Mouse (Mus musculus) intestine, embryonic 14.5 days (tissue): ENCODE results near the gene Aig1. TPM values are rescaled to one million over a fixed set of nuclear protein-coding genes. Genes with fewer than 3 reads are reported as not detected.
A peak's percentile ranks its signal among the peaks of the same experiment; 100 is the strongest.

Source experiments
- ATAC-seq: fragments of 200-750 bp; cut with Nextera tagmentation; replicated peaks from 2 replicates; pipeline ENCODE4 v1.8.0; 2017; ENCODE audit warnings: low read depth, moderate number of reproducible peaks, moderate TSS enrichment, moderate library complexity; ENCODE audit not compliant: low FRiP score, low TSS enrichment
- DNase-seq: peaks from one replicate; pipeline ENCODE4 v3.0.0-alpha.2; 2018; ENCODE audit warnings: low spot score
- H3K27ac ChIP-seq: fragments of 300-500 bp; sonication (generic); 2 replicates; pipeline ENCODE4 v1.5.1; 2014; ENCODE audit warnings: low read depth, mild to moderate bottlenecking, control low read depth
- H3K27me3 ChIP-seq: fragments of 300-500 bp; sonication (generic); replicated peaks from 2 replicates; pipeline ENCODE4 v1.6.1; 2014; ENCODE audit warnings: low read length, control low read depth; ENCODE audit not compliant: control insufficient read depth, insufficient read depth
- H3K36me3 ChIP-seq: fragments of 300-500 bp; sonication (generic); 2 replicates; pipeline ENCODE4 v1.6.1; 2014; ENCODE audit warnings: low read length, control low read depth; ENCODE audit not compliant: control insufficient read depth, insufficient read depth
- H3K4me1 ChIP-seq: fragments of 300-500 bp; sonication (generic); replicated peaks from 2 replicates; pipeline ENCODE4 v1.6.1; 2014; ENCODE audit warnings: low read length, control low read depth, mixed read lengths; ENCODE audit not compliant: control insufficient read depth, insufficient read depth
- H3K4me2 ChIP-seq: fragments of 300-500 bp; sonication (generic); 2 replicates; pipeline ENCODE4 v1.6.1; 2014; ENCODE audit warnings: low read length
- H3K4me3 ChIP-seq: fragments of 300-500 bp; sonication (generic); 2 replicates; pipeline ENCODE4 v1.5.1; 2014; ENCODE audit warnings: low read depth, low read length, control low read depth, mixed read lengths
- H3K9ac ChIP-seq: fragments of 300-500 bp; sonication (generic); 2 replicates; pipeline ENCODE4 v1.6.1; 2014; ENCODE audit warnings: mild to moderate bottlenecking, low read length
- H3K9me3 ChIP-seq: fragments of 300-500 bp; sonication (generic); 2 replicates; pipeline ENCODE4 v1.6.1; 2016; ENCODE audit warnings: low read length, control low read depth; ENCODE audit not compliant: control insufficient read depth
- whole genome bisulfite sequencing: fragments of 180-500 bp; shearing (Covaris S2); extraction: QIAGEN DNeasy Blood & Tissue Kit; methylation state at CpG from one replicate; pipeline ENCODE4 v1.1.7; 2014; 5-methylcytosine and 5-hydroxymethylcytosine counted together
- polyA plus RNA-seq: library from polyadenylated mRNA; unstranded; fragments of >200 nt; fragmentation: Nextera tagmentation; extraction: Ambion mirVana; gene quantifications from 2 replicates; pipeline ENCODE4 v1.2.1, GENCODE M21; 2014

The Aig1 gene
- polyA plus RNA-seq, 1 experiment from 2014 or later, result 69.6 TPM

- WGBS, result 61% methylated on average over 7 of the region's 7 CpGs
- ATAC-seq, result no peak
- H3K27ac ChIP-seq, result no peak overlapping the region
Measured at GRCm38 (mm10) chr10:13856438-13856837, 12.3 kb downstream of the Aig1 start.

GRCm38 (mm10) chr10:13855969-13856368 is 12.8 kb downstream of the Aig1 start:
- no peak for DNase-seq
- Histone ChIP-seq H3K27me3 (no peaks in the 10 kb centered on the region), H3K9me3 (no peaks in the 10 kb centered on the region), H3K36me3 (no peaks in the 10 kb centered on the region), H3K27ac (no peak overlapping the region), H3K4me1 (no peaks in the 10 kb centered on the region), H3K9ac (no peak overlapping the region), H3K4me2 (no peak overlapping the region), H3K4me3 (no peak overlapping the region)
- 76% methylated on average over 7 of the region's 7 CpGs for WGBS
- ATAC-seq, result no peak

More at GRCm38 (mm10) chr10:13856438-13856837, 12.3 kb downstream of the Aig1 start:
- H3K9me3 ChIP-seq, result no peaks in the 10 kb centered on the region
- no peak overlapping the region for H3K4me3 ChIP-seq
- no peaks in the 10 kb centered on the region for H3K4me1 ChIP-seq
- no peak overlapping the region for H3K9ac ChIP-seq
- DNase-seq, result no peak
- no peak overlapping the region for H3K4me2 ChIP-seq
- no peaks in the 10 kb centered on the region for H3K27me3 ChIP-seq
- no peaks in the 10 kb centered on the region for H3K36me3 ChIP-seq

GRCm38 (mm10) chr10:13855111-13855510 is 13.7 kb downstream of the Aig1 start:
- Histone ChIP-seq H3K9me3 (no peaks in the 10 kb centered on the region), H3K4me2 (no peak overlapping the region), H3K36me3 (no peaks in the 10 kb centered on the region), H3K4me3 (no peak overlapping the region), H3K9ac (no peak overlapping the region), H3K27me3 (no peaks in the 10 kb centered on the region), H3K4me1 (no peaks in the 10 kb centered on the region), H3K27ac (no peak overlapping the region)
- 84% methylated on average over 3 of the region's 3 CpGs for WGBS
- DNase-seq (no peak), ATAC-seq (no peak)

- Histone ChIP-seq H3K9ac (no peak overlapping the region), H3K36me3 (no peaks in the 10 kb centered on the region), H3K9me3 (no peaks in the 10 kb centered on the region), H3K4me1 (no peaks in the 10 kb centered on the region), H3K27ac (no peak overlapping the region), H3K4me3 (no peak overlapping the region), H3K27me3 (no peaks in the 10 kb centered on the region), H3K4me2 (no peak overlapping the region)
- WGBS, result 28% methylated on average over 3 of the region's 3 CpGs
- DNase-seq (no peak), ATAC-seq (peak; percentile 43; the same call in 1 of the 2 replicates)
Measured at GRCm38 (mm10) chr10:13850071-13850470, 18.7 kb downstream of the Aig1 start.

- no peak overlapping the region for H3K4me2 ChIP-seq
- H3K9me3 ChIP-seq, result no peaks in the 10 kb centered on the region
- H3K4me1 ChIP-seq, result no peaks in the 10 kb centered on the region
- no peaks in the 10 kb centered on the region for H3K27me3 ChIP-seq
- DNase-seq, result no peak
- ATAC-seq, result no peak
- no peak overlapping the region for H3K4me3 ChIP-seq
- H3K9ac ChIP-seq, result no peak overlapping the region
- H3K36me3 ChIP-seq, result no peaks in the 10 kb centered on the region
- WGBS, result 74% methylated on average over 2 of the region's 2 CpGs
- no peak overlapping the region for H3K27ac ChIP-seq
Measured at GRCm38 (mm10) chr10:13849205-13849604, 19.6 kb downstream of the Aig1 start.

- WGBS, result 81% methylated on average over 4 of the region's 4 CpGs
- Histone ChIP-seq H3K9ac (no peak overlapping the region), H3K36me3 (no peaks in the 10 kb centered on the region), H3K9me3 (no peaks in the 10 kb centered on the region), H3K4me1 (no peaks in the 10 kb centered on the region), H3K27ac (no peak overlapping the region), H3K4me3 (no peak overlapping the region), H3K27me3 (no peaks in the 10 kb centered on the region), H3K4me2 (no peak overlapping the region)
- no peak for ATAC-seq
- DNase-seq, result no peak
Measured at GRCm38 (mm10) chr10:13844864-13845263, 23.9 kb downstream of the Aig1 start.

- no peak overlapping the region for H3K4me2 ChIP-seq
- WGBS, result 55% methylated on average over 3 of the region's 3 CpGs
- H3K4me1 ChIP-seq, result no peaks in the 10 kb centered on the region
- ATAC-seq (no peak), DNase-seq (no peak)
- H3K9ac ChIP-seq, result no peak overlapping the region
- no peak overlapping the region for H3K27ac ChIP-seq
- no peak overlapping the region for H3K4me3 ChIP-seq
- H3K9me3 ChIP-seq, result no peaks in the 10 kb centered on the region
- no peaks in the 10 kb centered on the region for H3K27me3 ChIP-seq
- no peaks in the 10 kb centered on the region for H3K36me3 ChIP-seq
Measured at GRCm38 (mm10) chr10:13843746-13844145, 25.0 kb downstream of the Aig1 start.

GRCm38 (mm10) chr10:13842855-13843254 is 25.9 kb downstream of the Aig1 start:
- H3K36me3 ChIP-seq, result no peaks in the 10 kb centered on the region
- H3K27me3 ChIP-seq, result no peaks in the 10 kb centered on the region
- no peak overlapping the region for H3K9ac ChIP-seq
- ATAC-seq, result no peak
- no peak overlapping the region for H3K27ac ChIP-seq
- no peaks in the 10 kb centered on the region for H3K4me1 ChIP-seq
- H3K4me3 ChIP-seq, result no peak overlapping the region
- no peak overlapping the region for H3K4me2 ChIP-seq
- H3K9me3 ChIP-seq, result no peaks in the 10 kb centered on the region
- no peak for DNase-seq
- 74% methylated on average over 8 of the region's 8 CpGs for WGBS

- no peaks in the 10 kb centered on the region; the same call in 1 of the 2 replicates for H3K4me1 ChIP-seq
- H3K9ac ChIP-seq, result no peak overlapping the region
- H3K27ac ChIP-seq, result no peak overlapping the region
- no peaks in the 10 kb centered on the region for H3K9me3 ChIP-seq
- H3K36me3 ChIP-seq, result no peaks in the 10 kb centered on the region
- H3K4me3 ChIP-seq, result no peak overlapping the region
- 71% methylated on average over 6 of the region's 6 CpGs for WGBS
- no peak for DNase-seq
- H3K4me2 ChIP-seq, result no peak overlapping the region
- no peaks in the 10 kb centered on the region for H3K27me3 ChIP-seq
- ATAC-seq, result no peak
Measured at GRCm38 (mm10) chr10:13838511-13839126, 30.2 kb downstream of the Aig1 start.
